ENCODE assay signal across 8 mouse cellular contexts in genomic region chr2:32914362-32914761, GRCm38 (mm10). TPM values are rescaled to one million over a fixed set of nuclear protein-coding genes. Genes with fewer than 3 reads are reported as not detected.
DNase-seq lines count a peak whose midpoint lies in the region; ATAC-seq and TF ChIP-seq lines count a peak whose summit lies in the region.

No protein-coding gene starts in this region.

- H3K4me3 ChIP-seq in gastrocnemius, adult 2 months, result no peak overlapping the region
- H3K4me3 ChIP-seq in hindbrain, embryonic 16.5 days (ENCODE audit: low read length), result no peak overlapping the region

- intact Hi-C loops in gastrocnemius, adult 2 months (cut with DNase I), result no loop called here

- TF ChIP-seq CTCF in gastrocnemius, adult 2 months (IDR thresholded peaks at IDR 0.05), result no peak
- no peak for TF ChIP-seq CTCF in Patski (IDR thresholded peaks at IDR 0.05)

- POLR2A ChIA-PET in Patski (lab: Charles Lee), result interaction anchor here (0.9 to 1.4 kb wide), 2 partner anchors 14 to 17 kb away, joined by 3 read pairs; no protein-coding TSS in a partner anchor

- peak overlapping the region; percentile 82 for H3K27ac ChIP-seq in gastrocnemius, adult 2 months
- H3K27ac ChIP-seq in hindbrain, embryonic 16.5 days (ENCODE audit: low read depth, low read length), result peak overlapping the region; percentile 47

- H3K4me1 ChIP-seq in hindbrain, embryonic 16.5 days (ENCODE audit: control insufficient read depth, insufficient read depth, low read depth, low read length), result no peaks in the 10 kb centered on the region; the same call in 1 of the 2 replicates

- CTCF ChIA-PET in Patski (lab: Charles Lee), result interaction anchor here (1.1 to 2.8 kb wide), 3 partner anchors 14 to 55 kb away, joined by 3 to 18 read pairs (median 8); no protein-coding TSS in a partner anchor

- in situ Hi-C loops in Patski (cut with MboI; ENCODE audit: low pct_unique_long_range_greater_than_20kb), result loop anchor here (5.0 kb wide), 1 partner anchor 47 kb away; no protein-coding TSS in a partner anchor

- no peak overlapping the region for H3K4me2 ChIP-seq in hindbrain, embryonic 16.5 days (ENCODE audit: low read length)

- no peaks in the 10 kb centered on the region for H3K9me3 ChIP-seq in hindbrain, embryonic 16.5 days (ENCODE audit: control insufficient read depth, low read length)

- no peaks in the 10 kb centered on the region for H3K27me3 ChIP-seq in Patski
- H3K27me3 ChIP-seq in hindbrain, embryonic 16.5 days (replicated peaks; ENCODE audit: control insufficient read depth, insufficient read depth, low read length), result no peaks in the 10 kb centered on the region

- peak; percentile 17 for ATAC-seq in Patski
- 0 out of 2 replicates have a peak, but pooled peaks have one; percentile 5 for ATAC-seq in hindbrain, embryonic 16.5 days

- H3K36me3 ChIP-seq in hindbrain, embryonic 16.5 days (ENCODE audit: control insufficient read depth, insufficient read depth, low read length), result peaks cover 16% of the 10 kb centered on the region

- 81% methylated on average over 5 of the region's 5 CpGs for WGBS in hindbrain, embryonic 16.5 days

- peak; percentile 43 for DNase-seq in gastrocnemius, adult 2 months
- DNase-seq in gastrocnemius, postnatal 25 days, result no peak
- no peak for DNase-seq in Patski (ENCODE audit: low read depth, low spot score)
- DNase-seq in lung, postnatal 10 days, result peak; percentile 81
- no peak for DNase-seq in frontal cortex, postnatal 14 days (ENCODE audit: low spot score in 2 of 2)
- DNase-seq in natural killer cell, adult 2 months (ENCODE audit: low spot score in 2 of 2), result no peak
- no peak for DNase-seq in frontal cortex, postnatal 36 days (ENCODE audit: low spot score in 2 of 2)

- no peak overlapping the region; the same call in 1 of the 2 replicates for H3K9ac ChIP-seq in hindbrain, embryonic 16.5 days (ENCODE audit: low read depth, low read length)

RNA-seq across cellular contexts. Expression of gene Fam129b, which starts 38.4 kb away (rescaled TPM):
- 1 to 10 TPM; 4.8 to 7.2 TPM for total RNA-seq in gastrocnemius, adult 2 months (2021)
- 10 to 100 TPM in 1 of 2 experiments, 1 to 10 TPM in 1; 8.1 to 12.4 TPM for total RNA-seq in gastrocnemius, postnatal 25 days (2021)
- 170 TPM for polyA plus RNA-seq in Patski (2021)
- 31.7 and 37.0 TPM in 2 replicates for polyA plus RNA-seq in hindbrain, embryonic 16.5 days (2015; fragmentation: Nextera tagmentation; extraction: Ambion mirVana)

RNA-seq across cellular contexts. Expression of gene Rpl12, which starts 47.0 kb away (rescaled TPM):
- total RNA-seq in gastrocnemius, adult 2 months (2021), result 10 to 100 TPM; 80.6 to 90.3 TPM
- total RNA-seq in gastrocnemius, postnatal 25 days (2021), result 10 to 100 TPM; 52.0 to 67.4 TPM
- polyA plus RNA-seq in Patski (2021), result 52.5 TPM
- polyA plus RNA-seq in hindbrain, embryonic 16.5 days (2015; fragmentation: Nextera tagmentation; extraction: Ambion mirVana), result 78.7 and 85.4 TPM in 2 replicates

RNA-seq across cellular contexts. Expression of gene Lrsam1, which starts 47.1 kb away (rescaled TPM):
- 10 to 100 TPM in 1 of 2 experiments, 1 to 10 TPM in 1; 9.9 to 14.1 TPM for total RNA-seq in gastrocnemius, adult 2 months (2021)
- 10 to 100 TPM; 10.4 to 13.5 TPM for total RNA-seq in gastrocnemius, postnatal 25 days (2021)
- 29.3 TPM for polyA plus RNA-seq in Patski (2021)
- polyA plus RNA-seq in hindbrain, embryonic 16.5 days (2015; fragmentation: Nextera tagmentation; extraction: Ambion mirVana), result 24.5 and 28.3 TPM in 2 replicates

Comparison
In these comparisons a context has a peak if more than half of its experiments do, and no peak if none do; other contexts are left out.
1. DNase-seq: peak in gastrocnemius, adult 2 months (single experiment) and lung, postnatal 10 days (single experiment); none in gastrocnemius, postnatal 25 days (single experiment), Patski (single experiment), frontal cortex, postnatal 14 days (0 of 2), natural killer cell, adult 2 months (0 of 2) and frontal cortex, postnatal 36 days (0 of 2).